Mouse (Mus musculus) embryonic facial prominence, embryonic 11.5 days (tissue): ENCODE data around the gene Akap7. TPM values are rescaled to one million over a fixed set of nuclear protein-coding genes. Genes with fewer than 3 reads are reported as not detected.
"Not testable (repeated sequence)": the region's sequence is repeated elsewhere in the genome, so short reads cannot be mapped to it uniquely, and the experiment has no call there.

Source experiments
- ATAC-seq: fragments of 200-750 bp; cut with Nextera tagmentation; replicated peaks from 2 replicates; pipeline ENCODE4 v1.8.0; 2017; ENCODE audit warnings: low read depth; ENCODE audit not compliant: insufficient number of reproducible peaks, low FRiP score, low TSS enrichment
- DNase-seq: peaks from one replicate; pipeline ENCODE4 v3.0.0-alpha.2; 2015; ENCODE audit warnings: low spot score
- H3K27ac ChIP-seq: fragments of 300-500 bp; sonication (generic); replicated peaks from 2 replicates; pipeline ENCODE4 v1.5.1; 2014; ENCODE audit warnings: mild to moderate bottlenecking, low read depth, low read length, control low read depth
- H3K27me3 ChIP-seq: fragments of 300-500 bp; sonication (generic); 2 replicates; pipeline ENCODE4 v1.6.1; 2014; ENCODE audit warnings: mild to moderate bottlenecking, low read length, moderate library complexity, mixed read lengths; ENCODE audit not compliant: control insufficient read depth, insufficient read depth
- H3K36me3 ChIP-seq: fragments of 300-500 bp; sonication (generic); replicated peaks from 2 replicates; pipeline ENCODE4 v1.6.1; 2014; ENCODE audit warnings: low read depth, mild to moderate bottlenecking, low read length, moderate library complexity, mixed read lengths; ENCODE audit not compliant: control insufficient read depth, insufficient read depth
- H3K4me1 ChIP-seq: fragments of 300-500 bp; sonication (generic); 2 replicates; pipeline ENCODE4 v1.6.1; 2014; ENCODE audit warnings: low read length, mixed read lengths; ENCODE audit not compliant: control insufficient read depth, insufficient read depth
- H3K4me2 ChIP-seq: fragments of 300-500 bp; sonication (generic); 2 replicates; pipeline ENCODE4 v1.6.1; 2014; ENCODE audit warnings: low read depth, mild to moderate bottlenecking, control low read depth, low read length, moderate library complexity
- H3K4me3 ChIP-seq: fragments of 300-500 bp; sonication (generic); 2 replicates; pipeline ENCODE4 v1.5.1; 2014; ENCODE audit warnings: low read depth, low read length, control low read depth
- H3K9ac ChIP-seq: fragments of 300-500 bp; sonication (generic); replicated peaks from 2 replicates; pipeline ENCODE4 v1.6.1; 2014; ENCODE audit warnings: mild to moderate bottlenecking, control low read depth, low read length
- H3K9me3 ChIP-seq: fragments of 300-500 bp; sonication (generic); replicated peaks from 2 replicates; pipeline ENCODE4 v1.6.1; 2016; ENCODE audit warnings: mild to moderate bottlenecking, low read length, inconsistent platforms, mixed read lengths; ENCODE audit not compliant: control insufficient read depth
- WGBS: fragments of 180-500 bp; shearing (Covaris S2); extraction: QIAGEN DNeasy Blood & Tissue Kit; methylation state at CpG from one replicate; pipeline ENCODE4 v1.1.7; 2014; 5-methylcytosine and 5-hydroxymethylcytosine counted together
- polyA plus RNA-seq: library from polyadenylated mRNA; unstranded; fragments of >200 nt; fragmentation: Nextera tagmentation; extraction: Ambion mirVana; gene quantifications from 2 replicates; pipeline ENCODE4 v1.2.1, GENCODE M21; 2014

Gene Akap7
- polyA plus RNA-seq, 1 experiment from 2014 or later, result 28.6 TPM

DNA sequence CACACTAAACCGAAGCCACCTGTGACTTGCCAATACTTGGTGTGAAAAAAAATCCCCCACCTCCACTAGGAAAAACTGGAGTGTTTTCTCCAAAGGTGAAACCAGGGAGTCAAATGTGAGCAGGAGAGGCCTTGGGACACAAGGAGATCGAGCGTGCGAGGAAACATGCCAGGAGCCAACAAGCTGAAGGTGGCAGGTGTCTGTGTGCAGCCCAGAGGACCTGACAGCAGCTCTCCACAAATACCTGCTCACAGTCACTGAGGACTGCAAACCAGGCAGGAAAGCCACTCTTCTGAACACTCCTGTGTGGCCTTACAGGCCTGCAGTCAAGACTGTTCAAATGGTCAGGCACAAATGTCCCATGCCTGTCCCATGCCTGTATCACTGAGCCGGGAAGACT lies 130.4 kb downstream of the Akap7 start:
- no peak overlapping the region for H3K4me3 ChIP-seq
- WGBS, result 90% methylated on average over 5 of the region's 5 CpGs
- no peaks in the 10 kb centered on the region for H3K36me3 ChIP-seq
- no peak for DNase-seq
- no peaks in the 10 kb centered on the region for H3K27me3 ChIP-seq
- H3K9me3 ChIP-seq, result no peaks in the 10 kb centered on the region
- H3K27ac ChIP-seq, result no peak overlapping the region
- no peak for ATAC-seq
- no peak overlapping the region for H3K9ac ChIP-seq
- H3K4me1 ChIP-seq, result no peaks in the 10 kb centered on the region
- H3K4me2 ChIP-seq, result no peak overlapping the region

- no peak overlapping the region for H3K27ac ChIP-seq
- WGBS, result 70% methylated on average over 2 of the region's 2 CpGs
- no peaks in the 10 kb centered on the region for H3K27me3 ChIP-seq
- no peaks in the 10 kb centered on the region for H3K4me1 ChIP-seq
- H3K9ac ChIP-seq, result no peak overlapping the region
- no peaks in the 10 kb centered on the region for H3K36me3 ChIP-seq
- H3K9me3 ChIP-seq, result no peaks in the 10 kb centered on the region
- ATAC-seq (no peak), DNase-seq (no peak)
- H3K4me3 ChIP-seq, result no peak overlapping the region
- no peak overlapping the region for H3K4me2 ChIP-seq
Measured at GRCm38 (mm10) chr10:25174872-25175271, 132.8 kb downstream of the Akap7 start.

DNA sequence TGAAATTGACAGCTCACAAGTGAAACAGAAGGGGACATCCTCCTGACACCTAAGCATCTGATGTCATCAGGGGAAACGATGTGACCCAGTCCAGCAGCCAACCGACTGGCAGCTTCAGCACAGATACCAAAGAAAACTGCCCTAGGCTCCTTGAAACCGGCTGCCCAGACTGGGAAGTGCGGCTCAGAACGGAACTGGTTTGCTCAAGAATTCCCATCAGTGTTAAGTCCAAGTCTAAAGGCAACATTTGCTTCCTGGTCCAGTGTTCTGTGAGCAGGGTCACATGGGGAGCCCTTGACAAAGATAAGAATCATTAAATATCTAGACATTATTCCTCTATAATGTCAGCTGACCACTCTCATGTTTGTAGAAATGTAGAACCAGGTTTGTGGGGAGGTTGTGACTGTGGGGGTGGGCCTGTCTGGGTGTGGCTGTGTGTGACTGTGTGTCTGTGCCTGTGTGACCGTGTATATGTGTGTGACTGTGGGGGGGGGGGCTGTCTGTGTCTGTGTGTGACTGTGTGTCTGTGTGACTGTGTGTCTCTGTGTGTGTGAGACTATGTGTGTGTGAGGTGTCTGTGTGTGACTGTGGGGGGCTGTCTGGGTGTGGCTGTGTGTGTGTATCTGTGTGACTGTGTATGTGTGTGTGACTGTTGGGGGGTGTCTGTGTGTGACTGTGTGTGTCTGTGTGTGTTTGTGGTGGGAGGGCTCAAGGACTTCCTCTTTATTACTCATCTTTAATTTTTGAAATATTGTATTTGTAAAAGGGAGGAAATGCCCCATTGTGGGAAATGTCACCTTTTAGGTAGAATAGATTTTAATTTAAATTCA lies 140.1 kb downstream of the Akap7 start:
- WGBS, result 64% methylated on average over 6 of the region's 6 CpGs
- peak; percentile 2 for DNase-seq
- H3K27ac ChIP-seq, result no peak overlapping the region
- H3K4me1 ChIP-seq, result no peaks in the 10 kb centered on the region
- ATAC-seq, result no peak
- H3K4me3 ChIP-seq, result no peak overlapping the region
- H3K9ac ChIP-seq, result no peak overlapping the region
- no peaks in the 10 kb centered on the region for H3K36me3 ChIP-seq
- H3K9me3 ChIP-seq, result no peaks in the 10 kb centered on the region
- no peaks in the 10 kb centered on the region for H3K27me3 ChIP-seq
- no peak overlapping the region for H3K4me2 ChIP-seq

DNA sequence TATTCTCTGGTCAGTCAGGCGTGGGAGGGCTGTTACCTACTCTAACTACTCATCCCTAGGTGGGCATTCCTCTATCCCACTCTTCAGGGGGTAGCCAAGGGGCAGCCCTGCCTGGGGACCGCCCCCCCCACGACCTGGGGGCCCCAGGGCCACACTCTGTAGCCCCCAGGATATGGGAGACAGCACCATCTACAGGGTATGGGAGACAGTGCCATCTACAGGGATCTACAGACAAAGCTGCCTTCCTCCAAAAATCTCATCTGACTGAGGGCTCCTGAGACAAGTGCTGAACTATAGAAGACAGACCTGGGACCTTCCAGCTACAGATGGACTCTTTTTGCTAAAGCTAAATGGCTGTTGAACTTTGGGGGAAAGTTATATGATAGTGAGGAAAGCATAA lies 144.2 kb downstream of the Akap7 start:
- H3K27me3 ChIP-seq, ATAC-seq, H3K27ac ChIP-seq, DNase-seq, H3K4me3 ChIP-seq, H3K9ac ChIP-seq, H3K4me1 ChIP-seq, H3K36me3 ChIP-seq, H3K4me2 ChIP-seq, H3K9me3 ChIP-seq: not testable (repeated sequence)
- 27% methylated on average over 3 of the region's 3 CpGs for WGBS

DNA sequence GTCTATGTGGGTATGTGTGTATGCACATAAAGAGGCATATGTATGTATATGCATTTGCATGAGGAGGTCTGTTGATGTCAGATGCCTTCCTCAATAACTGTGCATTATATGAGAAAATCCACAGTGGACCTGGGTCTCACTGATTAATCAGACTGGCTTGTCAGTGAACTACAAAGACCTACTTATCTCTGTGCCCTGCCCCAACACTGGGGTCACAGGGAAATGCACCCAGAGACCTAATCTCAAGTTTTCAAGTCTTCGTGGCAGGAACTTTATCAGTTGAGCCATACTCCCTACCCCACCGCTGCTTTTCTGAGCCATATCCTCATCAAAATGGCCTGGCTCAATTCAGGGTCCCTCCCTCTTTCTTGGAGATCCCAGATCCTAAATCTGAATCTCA lies 146.0 kb downstream of the Akap7 start:
- ATAC-seq, result no peak
- H3K4me2 ChIP-seq, result no peak overlapping the region
- no peaks in the 10 kb centered on the region for H3K27me3 ChIP-seq
- no peak overlapping the region for H3K9ac ChIP-seq
- H3K27ac ChIP-seq, result no peak overlapping the region
- no peak for DNase-seq
- H3K4me3 ChIP-seq, result no peak overlapping the region
- H3K36me3 ChIP-seq, result no peaks in the 10 kb centered on the region
- no peaks in the 10 kb centered on the region for H3K4me1 ChIP-seq
- 72% methylated on average over 2 of the region's 2 CpGs for WGBS
- H3K9me3 ChIP-seq, result no peaks in the 10 kb centered on the region

DNA sequence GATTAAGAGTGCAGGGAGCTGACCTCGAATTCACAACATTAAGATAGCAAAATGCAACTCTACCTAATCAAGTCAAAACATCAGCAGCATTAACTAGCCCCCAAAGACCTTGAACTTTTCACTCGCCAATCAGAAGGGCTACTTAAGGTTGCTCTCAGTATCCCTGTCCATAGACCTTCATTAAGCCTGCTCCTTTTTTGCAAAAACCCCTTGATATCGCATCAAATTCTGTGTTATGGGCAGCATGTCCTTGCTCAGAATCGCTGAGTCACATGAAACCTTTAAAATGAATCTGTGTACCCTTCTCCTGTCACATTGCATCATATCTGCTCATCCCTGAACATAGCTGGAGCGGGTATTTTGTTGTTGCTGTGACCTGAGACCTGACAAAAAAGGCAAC lies 149.0 kb downstream of the Akap7 start:
- Histone ChIP-seq H3K9ac (no peak overlapping the region), H3K4me2 (no peak overlapping the region), H3K9me3 (no peaks in the 10 kb centered on the region), H3K4me1 (no peaks in the 10 kb centered on the region), H3K27ac (no peak overlapping the region), H3K4me3 (no peak overlapping the region), H3K27me3 (no peaks in the 10 kb centered on the region), H3K36me3 (no peaks in the 10 kb centered on the region)
- no peak for DNase-seq
- WGBS, result 85% methylated on average over 5 of the region's 5 CpGs
- no peak for ATAC-seq

DNA sequence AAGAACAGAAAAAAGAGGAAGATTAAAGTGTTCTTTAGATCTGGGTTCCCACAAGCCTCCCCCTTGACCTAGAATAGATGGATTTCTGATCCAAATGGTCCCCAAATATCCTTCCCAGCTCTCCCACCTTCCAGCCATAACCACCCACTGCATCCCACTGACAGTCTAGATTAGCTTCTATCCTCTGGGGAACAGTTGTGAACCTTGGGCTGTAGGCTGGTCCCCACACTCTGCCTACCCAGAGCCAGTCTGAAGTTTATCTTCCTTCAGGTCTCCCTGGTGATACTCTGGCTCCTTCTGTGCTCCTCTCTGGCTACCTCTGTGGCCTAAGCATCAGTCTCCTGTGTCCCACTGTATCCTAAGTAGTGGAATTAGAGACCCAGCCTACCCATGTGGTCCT lies 150.3 kb downstream of the Akap7 start:
- no peaks in the 10 kb centered on the region for H3K36me3 ChIP-seq
- H3K4me3 ChIP-seq, result no peak overlapping the region
- H3K4me1 ChIP-seq, result no peaks in the 10 kb centered on the region
- H3K27me3 ChIP-seq, result no peaks in the 10 kb centered on the region
- no peaks in the 10 kb centered on the region for H3K9me3 ChIP-seq
- H3K4me2 ChIP-seq, result no peak overlapping the region
- no peak overlapping the region for H3K9ac ChIP-seq
- H3K27ac ChIP-seq, result no peak overlapping the region
- no peak for ATAC-seq
- no peak for DNase-seq

DNA sequence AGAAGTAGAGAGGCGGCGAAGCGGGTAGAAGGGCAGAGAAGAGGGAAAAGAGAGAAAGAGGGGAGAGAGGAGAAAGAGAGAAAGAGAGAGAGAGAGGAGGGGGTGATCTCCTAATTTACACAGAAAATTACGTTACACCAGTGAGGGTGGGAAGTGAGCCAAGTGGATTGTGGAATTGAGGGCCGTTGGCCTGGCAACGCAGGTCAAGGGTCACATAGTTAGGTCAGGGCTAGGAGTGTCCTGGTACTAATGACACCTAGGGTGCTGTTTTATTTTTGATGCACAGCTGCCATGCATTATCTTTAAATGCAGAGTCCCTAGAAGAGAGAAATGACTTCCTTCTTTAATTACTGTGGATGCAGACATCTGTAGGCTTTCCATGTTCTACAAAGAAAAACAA lies 153.4 kb downstream of the Akap7 start:
- Histone ChIP-seq H3K4me2 (no peak overlapping the region), H3K4me3 (no peak overlapping the region), H3K9ac (no peak overlapping the region), H3K27me3 (no peaks in the 10 kb centered on the region), H3K36me3 (no peaks in the 10 kb centered on the region), H3K27ac (no peak overlapping the region), H3K9me3 (no peaks in the 10 kb centered on the region), H3K4me1 (no peaks in the 10 kb centered on the region)
- WGBS, result 64% methylated on average over 6 of the region's 6 CpGs
- ATAC-seq (no peak), DNase-seq (no peak)
